7 mouse cellular contexts compared by ENCODE assay signal in genomic region chr19:37550101-37551039, GRCm38 (mm10). TPM values are rescaled to one million over a fixed set of nuclear protein-coding genes. Genes with fewer than 3 reads are reported as not detected.
DNase-seq lines count a peak whose midpoint lies in the region; ATAC-seq lines count a peak whose summit lies in the region.

TSS of gene Exoc6 (plus strand) at chr19:37550418.

- peak; percentile 77 to 81 for DNase-seq in adrenal gland, adult 18-20 months (ENCODE audit: low spot score in 2 of 2)
- DNase-seq in embryo, embryonic 11 days, result peak; percentile 88
- peak; percentile 50 to 71 for DNase-seq in gastrocnemius, postnatal 36 days
- peak; percentile 79 to 82 for DNase-seq in left cerebral cortex, postnatal 36 days (ENCODE audit: low spot score in 2 of 2)
- peak; percentile 80 for DNase-seq in midbrain, embryonic 10.5 days (ENCODE audit: low spot score)
- DNase-seq in right cerebral cortex, postnatal 36 days (ENCODE audit: low spot score in 2 of 2), result peak; percentile 63 to 64

- no peaks in the 10 kb centered on the region for H3K36me3 ChIP-seq in intestine, embryonic 15.5 days
- H3K36me3 ChIP-seq in midbrain, embryonic 10.5 days, result no peaks in the 10 kb centered on the region

- intact Hi-C loops in gastrocnemius, postnatal 36 days (cut with DNase I), result no loop called here
- intact Hi-C loops in left cerebral cortex, postnatal 36 days (cut with DNase I), result no loop called here

- H3K27ac ChIP-seq in intestine, embryonic 15.5 days, result peak within 1 kb of the TSS; percentile 87
- H3K27ac ChIP-seq in midbrain, embryonic 10.5 days (replicated peaks), result peak within 1 kb of the TSS; percentile 90

- H3K9me3 ChIP-seq in intestine, embryonic 15.5 days, result no peaks in the 10 kb centered on the region
- H3K9me3 ChIP-seq in midbrain, embryonic 10.5 days (replicated peaks), result no peaks in the 10 kb centered on the region

- peak within 1 kb of the TSS; percentile 87 for H3K4me2 ChIP-seq in intestine, embryonic 15.5 days (replicated peaks)

- H3K27me3 ChIP-seq in intestine, embryonic 15.5 days (replicated peaks), result no peaks in the 10 kb centered on the region
- peaks cover 61% of the 10 kb centered on the region for H3K27me3 ChIP-seq in midbrain, embryonic 10.5 days (ENCODE audit: low read depth, poor library complexity, severe bottlenecking)

- peak within 1 kb of the TSS; percentile 82 for H3K9ac ChIP-seq in intestine, embryonic 15.5 days

- ATAC-seq in intestine, embryonic 15.5 days, result peak; percentile 90

- under 1% methylated on average over 79 of the region's 89 CpGs for WGBS in intestine, embryonic 15.5 days
- WGBS in midbrain, embryonic 10.5 days, result under 1% methylated on average over 83 of the region's 89 CpGs

- peak within 1 kb of the TSS; percentile 86 for H3K4me3 ChIP-seq in intestine, embryonic 15.5 days (replicated peaks)
- peak within 1 kb of the TSS; percentile 82 for H3K4me3 ChIP-seq in midbrain, embryonic 10.5 days

- no peaks in the 10 kb centered on the region; the same call in 1 of the 2 replicates for H3K4me1 ChIP-seq in intestine, embryonic 15.5 days (replicated peaks)
- H3K4me1 ChIP-seq in midbrain, embryonic 10.5 days, result peaks cover 9% of the 10 kb centered on the region

RNA-seq across cellular contexts. Expression of gene Exoc6, which starts in this region (rescaled TPM):
- total RNA-seq in adrenal gland, adult 18-20 months (2021), result 10 to 100 TPM; 12.9 to 15.3 TPM
- total RNA-seq in gastrocnemius, postnatal 36 days (2021), result 10 to 100 TPM; 40.6 to 48.2 TPM
- polyA plus RNA-seq in intestine, embryonic 15.5 days (2015; fragmentation: Nextera tagmentation; extraction: Ambion mirVana), result 17.8 and 18.9 TPM in 2 replicates
- 10 to 100 TPM; 42.3 to 43.9 TPM for total RNA-seq in left cerebral cortex, postnatal 36 days (2021)
- polyA plus RNA-seq in midbrain, embryonic 10.5 days (2016; fragmentation: Nextera tagmentation; extraction: Ambion mirVana), result 7.6 and 7.9 TPM in 2 replicates

Comparison
In these comparisons a context has a peak if more than half of its experiments do, and no peak if none do; other contexts are left out.
1. Peak in every context shown above with its lines: DNase-seq, ATAC-seq, H3K4me3 ChIP-seq and H3K27ac ChIP-seq.